Mouse (Mus musculus): ENCODE results near the gene 4930562C15Rik. TPM values are rescaled to one million over a fixed set of nuclear protein-coding genes. Genes with fewer than 3 reads are reported as not detected.
A peak's percentile ranks its signal among the peaks of the same experiment; 100 is the strongest.

Gene 4930562C15Rik
- polyA plus RNA-seq, 1 experiment from 2014 or later: 0.43 TPM

DNA sequence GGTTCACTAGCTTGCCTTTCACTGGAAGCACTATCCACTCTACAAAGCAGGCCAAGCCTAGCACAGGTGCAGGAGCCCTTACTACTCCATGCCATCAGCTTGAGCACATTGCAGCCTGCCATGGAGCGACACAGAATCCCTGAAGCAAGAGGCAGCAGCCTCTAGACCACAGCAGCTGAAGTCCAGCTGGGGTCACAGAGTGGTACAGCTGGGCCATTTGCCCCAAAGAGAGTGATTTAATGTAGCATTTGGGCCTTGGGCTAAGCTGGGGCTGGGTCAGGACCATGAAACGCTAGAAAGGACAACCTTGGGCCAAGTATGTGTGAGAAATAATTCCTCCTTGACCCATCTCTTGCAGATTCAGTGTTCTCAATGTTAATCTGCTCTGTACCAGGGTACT is 12.9 kb downstream of the 4930562C15Rik start:
- Histone ChIP-seq H3K27ac (ENCODE audit: low read depth) (no peak overlapping the region), H3K36me3 (ENCODE audit: control insufficient read depth, insufficient read depth, low read length) (no peaks in the 10 kb centered on the region), H3K9me3 (ENCODE audit: control insufficient read depth, low read length) (no peaks in the 10 kb centered on the region), H3K9ac (ENCODE audit: low read length) (no peak overlapping the region), H3K4me1 (replicated peaks; ENCODE audit: control insufficient read depth, insufficient read depth, low read length) (peaks cover 13% of the 10 kb centered on the region), H3K27me3 (replicated peaks; ENCODE audit: control insufficient read depth, insufficient read depth, low read length) (no peaks in the 10 kb centered on the region), H3K4me2 (ENCODE audit: low read length) (no peak overlapping the region), H3K4me3 (ENCODE audit: low read depth, low read length) (no peak overlapping the region)
- WGBS: 84% methylated on average over 2 of the region's 2 CpGs
- DNase-seq (ENCODE audit: low spot score) (no peak), ATAC-seq (replicated peaks; ENCODE audit: low FRiP score, low TSS enrichment, low read depth) (no peak)

DNA sequence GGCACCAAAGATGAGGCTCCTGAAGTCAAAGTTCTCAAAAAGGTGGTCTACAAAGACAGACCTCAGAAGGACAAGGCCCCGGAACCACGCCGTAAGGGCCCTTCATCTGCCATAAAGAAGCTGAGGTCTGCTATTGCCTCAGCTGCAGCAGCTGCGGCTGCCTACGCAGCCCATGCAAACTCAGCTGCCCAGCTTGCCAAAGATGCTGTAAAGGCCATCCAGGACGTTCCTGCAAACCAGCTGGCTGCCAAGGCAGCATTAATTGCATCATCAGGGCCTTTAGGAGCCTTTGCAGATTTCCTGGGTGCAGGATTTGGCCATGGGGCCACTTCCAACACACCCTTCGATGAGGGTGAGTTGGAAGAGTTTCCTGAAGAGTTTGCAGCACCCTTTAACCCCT is 15.1 kb downstream of the 4930562C15Rik start:
- Histone ChIP-seq H3K27ac (ENCODE audit: low read depth) (peak overlapping the region; percentile 49; the same call in 1 of the 2 replicates), H3K4me3 (ENCODE audit: low read depth, low read length) (no peak overlapping the region), H3K9me3 (ENCODE audit: control insufficient read depth, low read length) (no peaks in the 10 kb centered on the region), H3K27me3 (replicated peaks; ENCODE audit: control insufficient read depth, insufficient read depth, low read length) (no peaks in the 10 kb centered on the region), H3K9ac (ENCODE audit: low read length) (no peak overlapping the region), H3K4me1 (replicated peaks; ENCODE audit: control insufficient read depth, insufficient read depth, low read length) (peaks cover 13% of the 10 kb centered on the region), H3K36me3 (ENCODE audit: control insufficient read depth, insufficient read depth, low read length) (no peaks in the 10 kb centered on the region), H3K4me2 (ENCODE audit: low read length) (no peak overlapping the region)
- ATAC-seq (replicated peaks; ENCODE audit: low FRiP score, low TSS enrichment, low read depth): no peak
- WGBS: 61% methylated on average over 7 of the region's 7 CpGs
- DNase-seq (ENCODE audit: low spot score): no peak

DNA sequence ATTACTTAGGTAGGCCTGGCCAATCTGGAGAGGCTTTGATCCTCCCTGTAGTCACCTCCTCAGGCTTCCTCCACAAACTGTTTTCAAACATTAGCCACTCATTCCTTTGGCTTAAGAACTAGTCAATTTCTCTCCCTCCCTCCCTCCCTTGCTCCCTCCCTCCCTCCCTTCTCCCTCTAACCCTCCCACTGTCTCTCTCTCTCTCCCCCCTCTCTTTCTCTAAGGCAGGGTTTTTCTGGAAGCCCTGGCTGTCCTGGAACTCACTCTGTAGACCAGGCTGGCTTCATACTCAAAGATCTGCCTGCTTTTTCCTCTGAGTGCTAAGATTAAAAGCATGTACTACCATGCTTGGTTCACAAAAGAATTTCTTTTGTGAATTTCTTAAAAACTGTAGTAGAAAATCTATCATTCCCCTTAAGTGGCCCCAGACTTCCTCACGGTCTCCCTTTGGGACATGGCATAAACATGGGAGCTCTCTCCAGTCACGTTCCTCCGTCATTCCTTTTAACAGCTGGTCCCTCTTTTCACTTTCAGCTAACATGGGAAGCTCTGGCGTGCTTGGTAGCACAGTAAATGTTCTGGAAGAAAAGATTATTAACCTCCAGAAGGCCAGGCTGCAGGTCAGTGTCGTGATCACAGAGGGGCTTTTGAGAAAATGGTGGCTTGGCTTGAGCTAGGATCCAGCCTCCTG is 15.9 kb downstream of the 4930562C15Rik start:
- Histone ChIP-seq H3K9me3 (ENCODE audit: control insufficient read depth, low read length) (no peaks in the 10 kb centered on the region), H3K4me2 (ENCODE audit: low read length) (no peak overlapping the region), H3K4me3 (ENCODE audit: low read depth, low read length) (no peak overlapping the region), H3K27me3 (replicated peaks; ENCODE audit: control insufficient read depth, insufficient read depth, low read length) (no peaks in the 10 kb centered on the region), H3K4me1 (replicated peaks; ENCODE audit: control insufficient read depth, insufficient read depth, low read length) (peaks cover 13% of the 10 kb centered on the region), H3K36me3 (ENCODE audit: control insufficient read depth, insufficient read depth, low read length) (no peaks in the 10 kb centered on the region), H3K27ac (ENCODE audit: low read depth) (peak overlapping the region; percentile 49), H3K9ac (ENCODE audit: low read length) (no peak overlapping the region)
- WGBS: 33% methylated on average over 5 of the region's 5 CpGs
- no peak for DNase-seq (ENCODE audit: low spot score)
- ATAC-seq (replicated peaks; ENCODE audit: low FRiP score, low TSS enrichment, low read depth): no peak

DNA sequence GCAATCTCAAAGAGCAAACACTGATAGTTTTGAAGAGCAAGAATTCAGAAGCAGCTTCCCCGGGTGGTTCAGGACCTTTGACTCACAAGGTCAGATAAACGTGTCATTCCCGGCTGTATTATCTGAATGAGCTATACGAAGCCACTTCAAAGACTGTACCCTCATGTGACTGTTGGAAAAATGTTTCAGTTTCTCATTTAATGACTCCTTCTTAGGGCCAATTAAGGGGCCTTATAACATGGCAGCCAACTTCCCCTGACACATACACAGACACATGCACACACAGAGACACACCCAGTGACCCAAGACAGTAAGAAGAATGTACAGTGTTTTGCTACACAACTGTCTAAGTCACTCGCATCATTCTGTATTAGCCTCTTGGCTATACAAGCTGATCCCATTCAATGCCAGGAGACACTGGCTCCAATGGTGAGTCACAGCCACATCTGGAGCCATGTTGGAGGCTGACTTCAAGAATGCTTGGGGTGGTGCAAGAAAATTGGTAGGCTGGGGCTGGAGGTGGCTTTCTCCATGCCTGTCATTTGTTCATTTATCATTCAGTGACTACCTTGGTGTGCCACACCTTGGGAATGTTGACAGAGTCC is 19.9 kb downstream of the 4930562C15Rik start:
- Histone ChIP-seq H3K36me3 (ENCODE audit: control insufficient read depth, insufficient read depth, low read length) (no peaks in the 10 kb centered on the region), H3K4me3 (ENCODE audit: low read depth, low read length) (no peak overlapping the region), H3K27me3 (replicated peaks; ENCODE audit: control insufficient read depth, insufficient read depth, low read length) (no peaks in the 10 kb centered on the region), H3K9ac (ENCODE audit: low read length) (no peak overlapping the region), H3K27ac (ENCODE audit: low read depth) (no peak overlapping the region), H3K4me1 (replicated peaks; ENCODE audit: control insufficient read depth, insufficient read depth, low read length) (peaks cover 13% of the 10 kb centered on the region), H3K4me2 (ENCODE audit: low read length) (no peak overlapping the region), H3K9me3 (ENCODE audit: control insufficient read depth, low read length) (no peaks in the 10 kb centered on the region)
- ATAC-seq (replicated peaks; ENCODE audit: low FRiP score, low TSS enrichment, low read depth) (no peak), DNase-seq (ENCODE audit: low spot score) (no peak)
- WGBS: 38% methylated on average over 5 of the region's 5 CpGs

DNA sequence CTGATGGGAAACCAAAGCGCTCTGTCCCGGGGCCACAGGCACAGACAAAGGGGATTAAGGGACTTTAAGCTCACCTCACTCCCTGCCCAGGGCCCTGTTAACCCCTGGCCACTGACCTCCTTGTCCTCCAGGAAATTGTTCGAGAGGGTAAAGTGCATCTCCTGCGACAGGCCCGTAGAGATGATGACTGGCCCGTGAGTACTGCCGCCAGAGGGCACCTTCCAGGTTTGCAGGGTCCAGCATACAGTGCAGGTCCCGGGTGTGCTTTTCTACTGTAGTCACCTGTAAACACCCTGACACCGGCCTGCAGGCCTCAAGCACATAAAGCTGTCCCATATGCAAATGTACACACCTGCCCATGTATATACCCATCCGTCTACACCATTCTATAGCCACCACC is 26.2 kb downstream of the 4930562C15Rik start:
- Histone ChIP-seq H3K36me3 (ENCODE audit: control insufficient read depth, insufficient read depth, low read length) (no peaks in the 10 kb centered on the region), H3K4me1 (replicated peaks; ENCODE audit: control insufficient read depth, insufficient read depth, low read length) (peaks cover 3% of the 10 kb centered on the region; the same call in 1 of the 2 replicates), H3K4me3 (ENCODE audit: low read depth, low read length) (no peak overlapping the region), H3K4me2 (ENCODE audit: low read length) (no peak overlapping the region), H3K9me3 (ENCODE audit: control insufficient read depth, low read length) (no peaks in the 10 kb centered on the region), H3K27me3 (replicated peaks; ENCODE audit: control insufficient read depth, insufficient read depth, low read length) (no peaks in the 10 kb centered on the region), H3K9ac (ENCODE audit: low read length) (no peak overlapping the region), H3K27ac (ENCODE audit: low read depth) (no peak overlapping the region)
- no peak for DNase-seq (ENCODE audit: low spot score)
- ATAC-seq (replicated peaks; ENCODE audit: low FRiP score, low TSS enrichment, low read depth): no peak
- 54% methylated on average over 10 of the region's 10 CpGs for WGBS

DNA sequence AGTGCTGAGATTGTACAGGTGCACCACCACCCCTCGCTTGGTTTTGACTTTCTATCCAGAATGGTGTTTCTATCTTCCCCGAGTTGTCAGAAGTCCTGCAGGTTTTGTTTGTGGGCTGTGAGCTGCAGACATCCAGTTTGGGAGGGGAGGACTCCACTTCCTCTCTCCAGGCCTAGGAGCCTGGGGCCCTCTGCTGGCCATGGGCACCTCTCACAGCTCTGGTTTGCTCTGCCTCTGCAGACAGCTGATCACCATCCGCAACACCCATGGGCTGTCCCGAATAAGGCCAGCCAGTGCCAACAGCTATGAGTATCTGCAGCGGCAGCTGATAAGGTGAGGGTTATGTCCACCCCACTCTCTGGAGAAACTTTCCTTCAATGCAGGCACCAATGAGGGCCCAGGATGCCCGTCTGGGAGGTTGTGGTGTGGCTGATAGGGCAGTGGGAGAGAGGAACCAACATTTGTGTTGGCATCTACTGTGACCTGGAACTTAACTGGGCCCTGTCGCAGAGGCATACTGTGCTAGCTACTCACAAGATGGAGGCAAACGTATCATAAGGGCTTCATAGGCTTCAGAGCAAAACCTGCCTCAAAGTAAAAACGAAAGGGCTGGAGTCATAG is 27.8 kb downstream of the 4930562C15Rik start:
- no peak overlapping the region for H3K4me2 ChIP-seq (ENCODE audit: low read length)
- DNase-seq (ENCODE audit: low spot score) (peak; percentile 70), ATAC-seq (replicated peaks; ENCODE audit: low FRiP score, low TSS enrichment, low read depth) (peak; percentile 70)
- H3K9ac ChIP-seq (ENCODE audit: low read length): no peak overlapping the region
- H3K27ac ChIP-seq (ENCODE audit: low read depth): no peak overlapping the region
- peaks cover 3% of the 10 kb centered on the region; the same call in 1 of the 2 replicates for H3K4me1 ChIP-seq (replicated peaks; ENCODE audit: control insufficient read depth, insufficient read depth, low read length)
- no peaks in the 10 kb centered on the region for H3K9me3 ChIP-seq (ENCODE audit: control insufficient read depth, low read length)
- 51% methylated on average over 9 of the region's 9 CpGs for WGBS
- no peak overlapping the region for H3K4me3 ChIP-seq (ENCODE audit: low read depth, low read length)
- H3K36me3 ChIP-seq (ENCODE audit: control insufficient read depth, insufficient read depth, low read length): no peaks in the 10 kb centered on the region
- H3K27me3 ChIP-seq (replicated peaks; ENCODE audit: control insufficient read depth, insufficient read depth, low read length): no peaks in the 10 kb centered on the region

DNA sequence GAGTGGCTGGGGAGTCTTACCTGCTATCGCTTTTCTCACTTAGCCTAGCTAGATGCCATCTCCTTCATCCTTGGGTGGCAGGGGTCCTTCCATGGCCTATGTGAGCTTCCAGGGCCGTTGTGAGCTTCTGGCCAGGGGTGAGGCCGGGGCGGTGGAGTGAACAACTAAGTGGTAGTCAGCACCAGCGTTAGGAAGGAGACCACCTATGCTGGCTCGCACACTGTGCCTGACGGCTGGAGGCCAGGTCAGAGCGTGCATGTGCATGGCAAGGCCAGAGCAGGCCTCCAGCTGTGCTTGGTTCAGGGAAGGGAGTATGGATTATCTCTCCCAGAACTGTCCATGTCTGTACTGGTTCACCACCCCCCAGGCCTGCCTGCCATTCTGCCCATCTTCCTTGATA is 28.5 kb downstream of the 4930562C15Rik start:
- ATAC-seq (replicated peaks; ENCODE audit: low FRiP score, low TSS enrichment, low read depth): no peak
- no peak overlapping the region for H3K9ac ChIP-seq (ENCODE audit: low read length)
- no peaks in the 10 kb centered on the region for H3K27me3 ChIP-seq (replicated peaks; ENCODE audit: control insufficient read depth, insufficient read depth, low read length)
- no peak for DNase-seq (ENCODE audit: low spot score)
- 72% methylated on average over 8 of the region's 8 CpGs for WGBS
- H3K9me3 ChIP-seq (ENCODE audit: control insufficient read depth, low read length): no peaks in the 10 kb centered on the region
- H3K36me3 ChIP-seq (ENCODE audit: control insufficient read depth, insufficient read depth, low read length): 0 out of 2 replicates have a peak, but pooled peaks cover 1% of the 10 kb centered on the region
- peaks cover 3% of the 10 kb centered on the region; the same call in 1 of the 2 replicates for H3K4me1 ChIP-seq (replicated peaks; ENCODE audit: control insufficient read depth, insufficient read depth, low read length)
- no peak overlapping the region for H3K4me3 ChIP-seq (ENCODE audit: low read depth, low read length)
- no peak overlapping the region for H3K27ac ChIP-seq (ENCODE audit: low read depth)
- no peak overlapping the region for H3K4me2 ChIP-seq (ENCODE audit: low read length)

DNA sequence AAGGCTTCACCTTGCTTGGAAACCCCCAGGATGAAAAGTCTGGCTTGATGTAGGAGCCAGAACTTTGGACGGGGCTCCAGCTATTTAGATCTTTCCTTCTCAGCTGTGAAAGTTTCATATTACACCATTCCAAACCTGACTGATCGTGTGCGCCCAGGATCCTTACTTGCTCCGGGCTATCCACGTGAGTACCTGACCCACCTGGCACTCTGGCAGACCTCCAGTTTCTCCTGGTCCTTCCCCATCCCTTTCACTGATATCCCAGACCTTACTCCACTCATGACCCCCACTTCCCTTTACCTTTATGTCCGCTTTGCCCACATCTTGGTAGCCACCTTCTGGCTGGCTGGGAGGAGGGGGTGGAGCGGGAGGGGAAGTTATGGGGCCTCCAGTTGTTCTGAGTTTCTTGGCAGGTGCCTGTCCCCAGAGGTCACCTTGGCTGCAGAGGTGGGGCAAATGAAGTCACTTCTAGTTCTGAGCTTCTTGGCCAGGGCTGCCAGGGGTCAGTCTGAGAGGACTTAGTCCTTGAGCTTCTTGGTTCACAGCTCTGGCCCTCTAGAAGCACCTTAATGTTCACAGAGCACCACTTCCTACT is 31.0 kb downstream of the 4930562C15Rik start:
- 54% methylated on average over 7 of the region's 7 CpGs for WGBS
- no peak overlapping the region for H3K27ac ChIP-seq (ENCODE audit: low read depth)
- no peak overlapping the region for H3K4me3 ChIP-seq (ENCODE audit: low read depth, low read length)
- H3K9ac ChIP-seq (ENCODE audit: low read length): no peak overlapping the region
- H3K36me3 ChIP-seq (ENCODE audit: control insufficient read depth, insufficient read depth, low read length): peaks cover 16% of the 10 kb centered on the region
- ATAC-seq (replicated peaks; ENCODE audit: low FRiP score, low TSS enrichment, low read depth) (no peak), DNase-seq (ENCODE audit: low spot score) (no peak)
- no peaks in the 10 kb centered on the region for H3K9me3 ChIP-seq (ENCODE audit: control insufficient read depth, low read length)
- H3K4me2 ChIP-seq (ENCODE audit: low read length): no peak overlapping the region
- no peaks in the 10 kb centered on the region for H3K27me3 ChIP-seq (replicated peaks; ENCODE audit: control insufficient read depth, insufficient read depth, low read length)
- peaks cover 3% of the 10 kb centered on the region; the same call in 1 of the 2 replicates for H3K4me1 ChIP-seq (replicated peaks; ENCODE audit: control insufficient read depth, insufficient read depth, low read length)

All from intestine, embryonic 14.5 days (tissue).